Mouse (Mus musculus) left cerebral cortex, postnatal 4 days (tissue): ENCODE measurements at regions not wholly inside any gene's neighbourhood (a gene's known extent, or its start where the extent isn't known, plus 50 kb on each side); places are given as distances from the start of the nearest gene placed in this dataset.
"Not testable (repeated sequence)": the region's sequence is repeated elsewhere in the genome, so short reads cannot be mapped to it uniquely, and the experiment has no call there.

Experiments
- DNase-seq: peaks from one replicate; pipeline ENCODE4 v3.0.0-alpha.2; 2022
- intact Hi-C: fragments of 180-260 bp; cut with DNase I; formaldehyde crosslinking; loops from one replicate; pipeline ENCODE4 v1.15.1; 2025

DNA sequence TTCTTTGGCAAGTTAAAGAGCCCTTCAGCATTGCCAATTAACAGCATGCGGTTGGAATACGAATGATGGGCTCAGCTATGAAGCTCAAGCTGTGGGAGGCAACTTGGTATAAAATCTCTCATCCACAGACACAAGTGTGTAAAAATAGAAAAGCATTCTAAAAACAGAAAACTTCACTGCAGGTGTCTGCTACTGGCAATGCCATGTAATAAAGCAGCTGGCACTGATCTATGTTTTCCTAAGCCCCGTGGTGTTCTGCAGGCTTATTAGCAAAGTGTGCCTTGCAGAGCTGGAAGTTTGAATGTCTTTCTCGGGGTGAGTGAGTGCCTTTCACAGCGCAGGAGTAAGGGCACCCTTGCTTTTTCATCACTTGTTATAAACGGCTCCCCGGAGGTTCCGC, 196.9 kb upstream of the Ctso start:
- intact Hi-C loops, result no loop called here
- peak; percentile 5 for DNase-seq

DNA sequence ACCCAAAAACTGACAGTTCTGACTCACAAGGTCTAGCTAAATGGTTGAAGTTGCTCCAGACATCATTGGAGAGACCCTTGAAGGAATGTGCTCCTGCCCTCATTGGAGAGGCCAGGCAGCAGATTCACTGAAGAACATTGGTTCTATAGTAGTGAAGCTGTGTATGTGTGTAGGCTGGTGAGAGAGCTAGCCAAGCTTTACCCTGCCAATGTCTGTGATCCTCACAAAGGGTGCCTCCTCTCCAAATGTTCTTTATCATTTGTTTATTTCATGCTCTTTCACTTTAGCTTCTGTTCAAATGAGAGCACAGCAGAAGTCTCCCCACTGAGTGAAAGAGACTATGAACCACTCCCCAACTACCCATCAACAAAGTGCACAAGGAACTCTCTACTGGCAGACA, 195.6 kb upstream of the Ctso start:
- no peak for DNase-seq

DNA sequence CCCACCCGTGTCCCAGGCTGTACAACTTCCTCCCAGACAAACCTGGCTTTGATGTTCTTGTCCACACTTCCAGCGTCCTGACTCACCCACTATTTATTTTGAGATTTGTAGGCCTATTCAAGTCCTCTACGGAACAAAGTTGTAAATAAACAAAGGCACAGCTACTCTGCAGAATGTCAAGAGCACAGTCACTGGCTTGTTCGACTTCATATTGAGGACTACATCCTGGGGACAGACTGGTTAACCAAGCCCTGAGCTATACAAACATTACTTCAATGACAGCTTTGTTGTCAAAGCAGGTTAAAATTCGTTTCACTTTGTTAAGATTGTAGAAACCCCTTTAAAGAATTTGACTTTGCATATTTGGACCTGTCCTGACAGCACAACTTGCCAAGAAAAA, 190.3 kb upstream of the Ctso start:
- DNase-seq, result no peak
- intact Hi-C loops, result no loop called here

More for the DNA sequence above, 195.6 kb upstream of the Ctso start:
- intact Hi-C loops, result no loop called here

DNA sequence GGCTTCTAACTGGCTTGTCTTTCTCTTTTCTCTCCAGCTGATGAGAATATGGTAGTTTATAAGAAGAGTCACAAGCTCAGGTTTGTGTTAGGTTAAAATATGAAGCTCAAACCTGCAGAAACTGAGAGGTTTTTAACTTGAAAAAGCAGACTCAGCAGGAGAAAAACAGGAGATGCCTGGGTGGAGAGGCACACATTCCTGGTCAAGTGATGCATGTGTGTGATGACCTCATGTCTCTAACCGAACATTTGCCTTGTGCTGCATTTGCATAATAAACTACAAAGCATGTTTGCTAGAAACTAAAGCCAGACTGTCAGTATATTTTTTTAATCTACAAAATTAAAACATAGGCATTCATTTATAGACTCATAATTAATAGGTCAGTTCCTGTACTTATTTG, 182.2 kb upstream of the Ctso start:
- intact Hi-C loops, result no loop called here
- no peak for DNase-seq

DNA sequence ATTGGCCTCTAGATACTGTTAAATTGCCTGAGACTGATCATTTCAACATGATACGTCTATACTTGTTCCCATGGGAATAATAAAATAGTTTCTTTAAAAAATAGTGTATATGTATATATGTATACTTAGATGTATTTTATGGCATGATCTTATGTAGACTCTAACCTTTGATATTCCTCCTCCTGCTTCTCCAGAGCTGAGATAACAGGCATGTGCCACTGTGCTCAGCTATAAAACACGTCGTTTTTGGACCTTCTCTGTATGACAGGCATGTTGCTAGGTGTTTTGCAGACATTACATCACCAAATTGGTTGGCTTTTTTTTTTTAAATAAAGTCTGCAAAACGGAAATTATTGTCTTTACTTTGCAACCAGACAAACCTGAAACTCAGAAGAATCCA, 179.4 kb upstream of the Ctso start:
- intact Hi-C loops, result no loop called here
- no peak for DNase-seq

DNA sequence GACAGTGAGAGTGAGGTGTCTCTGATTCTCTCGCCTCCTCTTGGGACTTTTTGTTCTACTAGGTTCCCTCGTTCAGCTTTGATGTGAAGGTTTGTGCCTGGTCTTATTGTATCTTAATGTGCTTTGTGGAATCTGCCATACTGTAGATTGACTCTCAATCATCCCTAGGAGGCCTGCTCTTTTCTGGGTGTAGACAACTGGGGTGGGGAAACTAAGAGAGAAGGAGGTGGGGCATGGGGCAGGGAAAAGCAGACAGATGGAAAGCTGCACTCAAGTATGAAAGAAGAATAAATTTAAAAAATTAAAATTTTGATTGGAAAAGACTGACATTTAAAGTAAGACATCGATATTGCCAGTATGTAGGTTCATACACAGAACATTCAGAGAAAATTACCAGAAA, 172.0 kb upstream of the Ctso start:
- intact Hi-C loops, result no loop called here
- DNase-seq, result no peak

DNA sequence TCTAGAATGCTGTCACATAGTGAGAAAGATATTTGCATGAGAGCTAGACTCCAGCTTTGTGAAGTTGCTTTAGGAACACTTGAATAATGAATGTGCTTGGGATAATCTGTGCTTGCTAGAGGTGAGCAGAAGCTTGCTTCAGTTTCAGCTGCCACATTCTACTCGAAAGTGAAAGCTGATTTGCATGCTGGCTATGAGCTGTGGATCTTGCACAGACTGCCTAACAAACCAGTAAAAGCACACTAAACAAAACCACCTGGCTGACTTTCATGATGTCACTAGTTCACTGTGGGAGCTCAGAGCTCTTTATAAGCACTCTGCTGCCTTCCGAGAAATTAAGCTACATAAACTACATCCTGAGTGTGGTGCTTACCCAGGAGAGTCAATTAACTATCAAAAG, 171.5 kb upstream of the Ctso start:
- DNase-seq, result no peak
- intact Hi-C loops, result no loop called here

DNA sequence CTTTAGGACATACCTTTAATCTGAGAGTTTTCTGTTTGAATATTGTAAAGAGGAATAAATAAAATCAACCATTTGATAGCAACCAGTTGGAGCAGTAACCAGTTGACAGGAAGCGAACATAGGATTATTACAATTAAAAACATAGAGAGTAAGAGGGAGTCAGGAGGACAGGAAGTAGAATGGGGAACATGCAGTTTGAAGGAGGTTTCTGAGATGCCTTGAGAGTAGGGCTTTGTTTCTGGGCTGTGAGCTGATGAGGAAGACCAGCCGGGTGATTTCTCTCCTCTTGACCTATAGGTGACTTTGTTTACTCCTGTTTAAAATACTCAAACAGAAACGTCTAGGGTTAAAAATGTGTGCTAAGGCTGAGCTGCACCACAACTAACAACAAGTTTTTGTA, 160.6 kb upstream of the Ctso start:
- intact Hi-C loops, result no loop called here
- DNase-seq, result no peak

DNA sequence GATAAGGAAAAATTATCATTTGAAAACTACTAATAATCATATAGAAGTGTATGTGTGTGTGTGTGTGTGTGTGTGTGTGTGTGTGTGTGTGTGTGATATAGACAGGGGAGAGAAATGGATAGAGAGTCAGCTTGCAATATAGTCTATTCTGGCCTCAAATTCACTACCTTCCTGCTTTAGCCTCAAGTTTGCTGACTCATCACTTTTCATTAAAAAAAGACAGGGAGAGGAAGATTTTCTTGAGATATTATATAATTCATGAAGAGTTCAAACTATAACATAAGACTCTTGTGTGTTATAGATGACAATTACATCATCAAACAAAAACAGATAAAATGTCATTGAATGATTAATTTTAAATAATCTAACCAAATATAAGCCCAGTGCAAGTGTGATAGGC, 159.4 kb upstream of the Ctso start:
- intact Hi-C loops, result no loop called here
- no peak for DNase-seq

DNA sequence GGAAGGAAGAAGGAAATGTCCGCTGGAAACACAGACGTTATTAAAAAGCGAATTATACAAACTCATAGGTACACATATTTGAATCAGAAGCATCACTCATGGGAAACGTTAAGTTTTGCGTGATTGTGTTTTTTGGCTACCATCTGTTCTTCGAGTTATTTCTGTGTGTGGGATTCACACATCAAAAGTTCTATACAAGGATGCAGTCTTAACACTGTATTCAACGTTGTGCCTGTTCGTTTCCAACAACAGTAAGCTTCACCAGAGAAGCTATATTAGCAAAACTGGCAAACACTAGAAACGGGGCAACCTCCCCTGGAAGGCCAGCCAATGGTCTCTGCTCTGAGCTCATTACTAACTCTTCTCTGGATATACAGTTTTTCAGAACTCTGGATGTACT, 150.3 kb upstream of the Ctso start:
- no peak for DNase-seq
- intact Hi-C loops, result loop anchor here (5.0 to 10.0 kb wide), 4 partner anchors 140 to 977 kb away; partner anchors contain the start of genes Gria2 and Pdgfc

DNA sequence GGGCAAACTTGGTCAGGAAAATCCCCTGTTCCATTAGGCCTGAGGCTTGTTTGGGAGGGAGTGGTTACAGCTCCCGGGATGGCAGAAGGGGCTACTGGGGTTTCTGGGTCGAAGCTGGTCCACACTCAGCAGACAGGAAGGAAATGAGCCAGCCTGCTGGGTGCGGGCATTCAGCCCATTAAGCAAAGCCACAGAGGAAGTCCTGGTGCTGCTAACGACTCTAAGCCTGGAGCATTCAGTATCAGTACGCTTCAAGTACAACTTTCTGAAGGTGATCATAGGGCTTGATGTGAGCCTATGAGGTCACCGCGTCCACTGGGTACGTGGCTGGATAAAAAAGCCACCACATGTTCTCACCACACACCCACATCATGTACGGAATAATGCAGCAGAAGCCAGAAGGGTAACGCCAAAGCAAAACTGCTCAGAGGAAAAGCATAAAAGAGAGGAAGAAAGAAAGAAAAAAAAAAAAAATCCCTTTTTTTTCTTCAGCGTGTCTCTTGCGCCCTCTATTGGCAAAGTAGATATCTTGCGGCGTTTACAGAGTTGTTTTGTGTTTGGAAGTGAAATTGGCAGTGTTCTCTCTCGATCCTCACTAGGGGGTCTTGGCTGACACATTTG, 149.4 kb upstream of the Ctso start:
- intact Hi-C loops, result loop anchor here (5.0 to 10.0 kb wide), 4 partner anchors 139 to 978 kb away; partner anchors contain the start of genes Gria2 and Pdgfc
- peak; percentile 61 for DNase-seq

DNA sequence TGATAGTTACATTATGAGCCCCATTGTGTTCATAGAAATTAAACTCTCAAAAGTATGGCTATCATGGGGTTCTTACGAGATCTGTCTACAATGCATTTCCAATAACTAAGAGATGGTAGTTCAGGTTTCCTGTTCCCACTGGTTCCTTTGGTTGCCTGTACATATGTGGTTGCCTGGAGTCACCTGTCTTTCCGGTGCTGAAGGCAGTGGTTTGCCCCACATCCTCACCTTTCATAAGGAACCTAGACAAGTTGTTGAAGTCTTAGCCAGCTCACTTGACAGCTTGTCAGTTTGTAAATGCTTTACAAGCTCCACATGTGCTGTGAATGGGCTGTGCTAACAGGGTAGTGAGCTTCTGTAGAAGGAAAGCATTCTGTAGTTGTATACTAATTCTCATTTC, 143.5 kb upstream of the Ctso start:
- no peak for DNase-seq
- intact Hi-C loops, result loop anchor here (10.0 kb wide), 1 partner anchor 984 kb away; the partner anchor contains the start of gene Gria2

DNA sequence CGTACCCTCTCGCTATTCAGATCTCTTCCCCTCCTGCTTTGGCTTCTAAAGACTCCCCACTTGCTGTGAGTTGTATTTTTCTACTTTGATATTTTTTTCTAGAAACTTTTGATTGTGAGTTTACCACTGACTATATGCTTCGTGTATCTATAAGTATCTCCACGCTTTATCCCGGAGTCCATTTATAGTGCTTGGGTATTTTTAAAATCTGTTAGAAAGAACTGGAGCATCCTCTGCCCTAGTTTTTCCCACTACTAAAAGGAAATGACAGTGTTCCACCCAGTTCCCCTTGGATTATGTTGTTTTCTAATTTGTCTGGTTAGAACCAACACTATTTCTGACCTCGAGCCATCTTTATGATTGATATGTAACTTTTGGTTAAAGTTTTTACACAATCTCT, 142.7 kb upstream of the Ctso start:
- intact Hi-C loops, result loop anchor here (10.0 kb wide), 1 partner anchor 985 kb away; the partner anchor contains the start of gene Gria2
- no peak for DNase-seq

DNA sequence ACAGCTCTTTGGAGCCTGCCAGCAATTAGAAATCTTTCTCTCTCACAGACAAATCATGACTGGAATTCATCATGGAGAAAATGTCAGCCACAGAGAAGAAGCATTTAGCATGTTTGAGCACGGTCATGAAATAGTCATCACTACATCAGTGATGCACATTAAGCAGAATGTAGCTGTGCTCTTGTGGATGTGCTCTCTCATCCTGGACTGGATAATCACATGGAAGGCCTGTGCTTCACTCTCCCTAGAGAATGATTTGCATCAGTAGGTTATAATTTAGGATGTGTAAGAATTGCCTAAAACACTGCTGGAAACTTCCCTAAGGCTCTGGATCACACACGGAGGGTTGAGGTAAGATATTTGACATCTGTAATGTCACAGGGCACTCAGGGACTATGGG, 130.3 kb upstream of the Ctso start:
- DNase-seq, result no peak
- intact Hi-C loops, result loop anchor here (10.0 kb wide), 1 partner anchor 113 kb away; no protein-coding TSS in a partner anchor

DNA sequence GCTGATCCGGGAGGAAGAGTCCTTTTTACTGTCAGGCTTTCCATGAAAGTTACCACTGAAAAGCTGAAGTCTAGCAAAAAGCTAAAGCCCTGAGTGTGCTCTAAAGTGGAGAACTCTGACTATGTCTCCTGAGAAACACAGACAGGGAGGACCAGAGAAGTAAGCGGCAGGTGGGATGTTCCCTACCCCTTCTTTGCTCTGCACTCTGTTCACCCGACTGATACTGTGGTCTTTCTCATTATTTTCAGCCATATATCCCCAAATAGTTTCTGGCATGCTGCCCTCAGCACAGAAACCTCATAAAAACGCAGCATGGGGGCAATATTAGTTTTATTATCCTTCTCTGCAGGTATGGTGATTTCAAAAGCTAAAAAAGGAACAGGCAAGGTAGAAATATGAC, 126.7 kb upstream of the Ctso start:
- intact Hi-C loops, result loop anchor here (10.0 kb wide), 1 partner anchor 109 kb away; no protein-coding TSS in a partner anchor
- no peak for DNase-seq

DNA sequence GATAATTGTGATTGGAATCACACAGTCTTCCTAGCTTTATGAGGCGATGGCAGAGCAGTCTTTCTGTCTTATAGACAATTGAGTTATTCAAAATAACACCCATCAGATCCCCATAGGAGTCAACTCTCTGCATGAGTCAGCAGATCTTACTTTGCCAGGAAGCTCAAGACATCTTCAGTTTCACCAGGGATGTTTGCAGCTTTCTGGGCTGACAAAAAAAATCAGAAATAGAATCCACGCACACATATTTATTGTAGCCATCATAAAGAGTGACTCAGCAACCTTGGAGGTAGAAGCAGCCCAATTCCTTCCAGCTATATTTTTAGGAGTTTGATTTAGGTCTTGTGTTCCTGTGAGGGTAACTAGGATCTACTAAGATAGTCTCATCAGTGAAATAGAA, 122.8 kb upstream of the Ctso start:
- no peak for DNase-seq
- intact Hi-C loops, result loop anchor here (10.0 kb wide), 1 partner anchor 105 kb away; no protein-coding TSS in a partner anchor

DNA sequence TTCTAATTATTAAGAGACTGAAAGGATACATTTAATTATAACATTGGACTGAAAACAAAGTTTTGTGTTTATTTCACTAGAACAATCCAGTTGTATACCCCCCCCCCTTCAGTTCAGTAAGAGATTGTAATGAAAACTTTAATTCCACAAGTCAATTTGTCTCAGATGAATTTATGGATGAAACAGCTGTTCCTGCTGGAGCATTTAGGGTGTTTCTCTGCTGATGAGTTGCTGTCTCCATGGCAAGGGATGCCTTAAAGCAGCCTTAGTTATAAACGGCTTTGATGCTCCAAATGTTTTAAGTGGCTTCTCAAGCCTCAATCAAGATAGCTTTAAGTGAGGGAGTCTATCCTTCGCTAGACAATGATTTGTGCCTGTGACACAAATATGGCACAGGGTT, 112.1 kb upstream of the Ctso start:
- intact Hi-C loops, result no loop called here
- DNase-seq, result no peak

DNA sequence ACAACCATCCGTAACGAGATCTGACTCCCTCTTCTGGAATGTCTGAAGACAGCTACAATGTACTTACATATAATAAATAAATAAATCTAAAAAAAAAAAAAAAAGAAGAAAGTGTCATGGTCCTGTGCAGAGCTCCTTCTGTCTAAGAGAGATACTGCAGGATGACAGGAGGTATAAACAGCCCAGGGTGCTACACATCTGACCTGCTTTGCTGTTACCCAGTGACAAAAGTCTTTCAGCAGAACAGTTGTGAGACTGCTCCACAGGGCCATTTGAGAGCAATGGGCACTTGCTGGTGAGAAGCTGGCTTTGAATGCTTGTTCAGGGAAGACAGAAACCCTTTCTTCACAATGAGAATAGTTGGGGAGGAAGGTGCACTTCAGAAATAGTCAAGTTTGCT, 102.9 kb upstream of the Ctso start:
- DNase-seq, result no peak
- intact Hi-C loops, result no loop called here

DNA sequence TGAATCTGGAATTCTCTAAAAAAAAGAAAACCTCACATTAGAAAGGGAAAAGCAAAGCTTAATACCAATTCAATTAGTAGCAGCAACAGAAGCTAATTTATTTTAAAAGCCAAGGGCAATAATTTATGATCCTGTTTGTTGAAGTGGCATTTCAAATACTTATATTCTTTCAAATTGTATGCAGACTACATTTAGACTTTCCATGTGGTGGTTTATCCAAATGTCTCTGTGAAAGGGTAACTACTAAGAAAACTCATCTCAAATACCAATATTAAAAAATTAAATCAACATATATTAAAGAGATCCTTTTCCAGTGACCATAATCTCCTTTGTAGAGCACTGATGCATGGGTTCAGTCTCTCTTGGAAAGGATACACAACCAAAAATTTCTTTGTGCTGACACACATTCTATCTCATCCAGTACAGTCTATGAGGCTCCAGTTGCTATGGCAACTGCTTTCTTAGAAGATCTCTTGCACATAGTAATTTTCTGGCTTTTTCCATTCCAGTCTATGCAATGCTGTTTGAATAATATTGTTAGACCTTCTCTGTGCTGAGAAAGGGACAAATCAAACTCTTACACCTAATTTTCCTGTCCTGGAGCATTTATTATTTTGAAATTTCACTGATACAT, 102.3 kb upstream of the Ctso start:
- intact Hi-C loops, result no loop called here

DNA sequence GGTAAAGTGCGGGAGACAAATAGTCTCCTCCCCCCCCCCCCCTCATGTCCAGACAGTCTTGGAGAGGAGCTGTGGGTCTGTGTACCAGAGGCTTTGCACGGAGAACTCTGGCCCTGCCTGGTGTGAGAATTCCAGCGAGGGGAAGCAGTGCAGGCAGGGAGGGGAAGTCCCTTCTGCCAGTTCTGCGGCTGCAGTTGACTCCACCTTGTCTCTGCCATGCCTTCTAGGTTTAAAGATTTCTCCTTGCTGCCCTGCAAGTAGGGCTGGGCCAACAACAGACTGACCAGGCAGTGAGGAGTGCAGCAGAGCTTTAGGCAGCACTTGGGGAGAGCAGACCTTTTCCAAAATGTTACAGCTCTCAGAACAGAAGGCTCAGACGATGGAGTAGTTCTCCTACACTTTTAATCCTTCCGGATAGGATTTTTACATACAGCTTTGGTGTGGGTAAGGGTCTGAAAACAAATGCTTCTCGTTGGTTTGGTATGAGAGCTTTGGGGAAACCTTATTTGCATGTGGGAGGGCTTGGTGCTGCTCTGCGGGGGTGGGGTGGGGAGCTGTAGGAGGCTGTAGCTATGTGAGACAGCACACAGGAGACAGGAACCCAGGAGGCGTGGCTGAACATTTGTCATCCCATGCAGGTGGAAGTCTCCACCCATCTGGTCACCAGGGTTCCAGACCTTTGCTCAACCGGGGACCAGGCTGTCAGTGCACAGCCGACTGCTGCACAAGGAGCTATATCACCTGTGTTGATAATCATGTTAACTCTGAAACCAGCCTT, 96.8 kb upstream of the Ctso start:
- no peak for DNase-seq
- intact Hi-C loops, result no loop called here

More for the DNA sequence above, 102.3 kb upstream of the Ctso start:
- DNase-seq, result no peak

DNA sequence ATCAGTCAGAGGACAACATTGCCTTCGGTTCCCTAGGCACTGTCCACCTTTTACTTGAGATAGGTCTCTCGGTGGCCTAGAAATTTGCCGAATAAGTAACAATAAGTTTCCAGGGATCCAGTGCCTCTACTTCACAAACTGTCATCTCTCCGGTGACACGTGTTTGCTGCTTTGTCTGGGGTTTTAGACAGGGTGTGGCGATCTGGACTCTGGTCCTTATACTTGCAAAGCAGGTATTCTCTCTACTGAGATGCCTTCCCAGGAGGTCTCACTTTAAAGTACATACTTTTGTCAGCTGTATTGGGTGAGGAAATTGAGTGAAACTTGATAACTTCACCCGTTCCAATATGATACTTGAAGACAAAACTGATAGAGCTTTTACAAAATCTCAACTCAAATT, 95.9 kb upstream of the Ctso start:
- intact Hi-C loops, result no loop called here
- DNase-seq, result no peak

DNA sequence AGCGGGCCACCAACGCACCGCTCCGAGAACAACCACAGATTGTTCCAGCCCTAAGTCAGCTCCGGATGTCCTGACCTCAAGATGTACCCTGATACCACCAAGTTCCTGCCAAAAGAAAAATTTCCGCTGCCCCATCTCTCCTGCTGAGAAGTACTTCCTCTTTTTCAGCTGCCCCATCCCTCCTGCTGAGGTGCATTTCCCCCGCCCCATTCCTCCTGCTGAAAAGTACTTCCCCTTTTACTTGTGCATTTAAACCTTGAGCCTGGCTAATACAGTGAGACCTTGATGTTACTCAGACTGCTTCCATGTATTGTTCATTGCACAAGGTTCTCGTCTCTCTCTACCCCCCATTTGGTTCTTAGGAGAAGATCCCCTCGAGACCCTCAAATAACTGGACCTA, 94.3 kb upstream of the Ctso start:
- DNase-seq, intact Hi-C loops: not testable (repeated sequence)
